14 mouse cellular contexts compared by ENCODE assay signal in genomic region chr12:58976966-58977365, GRCm38 (mm10). TPM values are rescaled to one million over a fixed set of nuclear protein-coding genes. Genes with fewer than 3 reads are reported as not detected.
DNase-seq lines count a peak whose midpoint lies in the region; TF ChIP-seq lines count a peak whose summit lies in the region.
"Had no signal": no experiment of that assay in that cellular context is flagged by ENCODE, and none has a peak within 500 bp of the region (broad histone marks: within the 10 kb centered on the region; RNA-seq: fewer than 3 reads in every experiment).

No protein-coding gene starts in this region.

- no peak overlapping the region for H3K27ac ChIP-seq in layer of hippocampus, adult 2 months
- H3K27ac ChIP-seq: embryonic facial prominence, embryonic 13.5 days; hindbrain, embryonic 10.5 days; midbrain, embryonic 15.5 days had no signal

- peak; percentile 61 for TF ChIP-seq CTCF in layer of hippocampus, adult 2 months (conservative IDR thresholded peaks at IDR 0.05)

- H3K4me3 ChIP-seq in layer of hippocampus, adult 2 months = no peak overlapping the region
- H3K4me3 ChIP-seq: embryonic facial prominence, embryonic 13.5 days; hindbrain, embryonic 10.5 days; midbrain, embryonic 15.5 days had no signal

- DNase-seq in adrenal gland, adult 2 months = peak; percentile 6
- no peak for DNase-seq in adrenal gland, adult 18-20 months (ENCODE audit: low spot score in 2 of 2)
- DNase-seq in layer of hippocampus, adult 2 months (ENCODE audit: low spot score in 2 of 2) = no peak
- DNase-seq in layer of hippocampus, adult 9-10 months (ENCODE audit: low spot score) = no peak
- DNase-seq in ES-CJ7 (ENCODE audit: low read depth, low spot score) (peak; percentile 48), MN1 (ENCODE audit: low spot score) (no peak)
- peak; percentile 12 for DNase-seq in induced T-regulatory cell, adult 2 months (ENCODE audit: low read depth)
- no peak for DNase-seq in neural tube, embryonic 10.5 days (ENCODE audit: extremely low spot score, low spot score)
- DNase-seq: cerebellum, adult 9-11 months; heart, adult 11 months; lung, adult 2 months had no signal

RNA-seq across cellular contexts. Expression of gene Sec23a, which starts 34.9 kb away (rescaled TPM):
- total RNA-seq in adrenal gland, adult 2 months (2021) = 10 to 100 TPM; 38.8 to 48.9 TPM
- polyA plus RNA-seq in adrenal gland, adult 2 months (2012; rRNA removed) = 7.2 and 10.6 TPM in 2 replicates
- total RNA-seq in adrenal gland, adult 18-20 months (2021) = 10 to 100 TPM; 32.6 to 46.9 TPM
- total RNA-seq in layer of hippocampus, adult 2 months (2021) = 10 to 100 TPM; 96.2 to 97.7 TPM

RNA-seq across cellular contexts. Expression of gene Gemin2, which starts 36.2 kb away (rescaled TPM):
- 10 to 100 TPM in 1 of 2 experiments, 1 to 10 TPM in 1; 5.9 to 10.2 TPM for total RNA-seq in adrenal gland, adult 2 months (2021)
- 1.1 and 1.5 TPM in 2 replicates for polyA plus RNA-seq in adrenal gland, adult 2 months (2012; rRNA removed)
- total RNA-seq in adrenal gland, adult 18-20 months (2021) = 1 to 10 TPM; 7.4 to 7.7 TPM
- total RNA-seq in layer of hippocampus, adult 2 months (2021) = 10 to 100 TPM in 1 of 2 experiments, 1 to 10 TPM in 1; 9.2 to 10.9 TPM

Comparison
In these comparisons a context has a peak if more than half of its experiments do, and no peak if none do; other contexts are left out.
1. DNase-seq: peak in adrenal gland, adult 2 months (single experiment), ES-CJ7 (single experiment) and induced T-regulatory cell, adult 2 months (single experiment); none in adrenal gland, adult 18-20 months (0 of 2), layer of hippocampus, adult 2 months (0 of 2), layer of hippocampus, adult 9-10 months (single experiment), MN1 (single experiment) and neural tube, embryonic 10.5 days (single experiment).